Mouse (Mus musculus): ENCODE measurements around the gene N4bp2l2.
A peak's percentile ranks its signal among the peaks of the same experiment; 100 is the strongest.

Gene N4bp2l2

GRCm38 (mm10) chr5:150641440-150641839, 24.5 kb downstream of the N4bp2l2 start:
- no peak for DNase-seq

GRCm38 (mm10) chr5:150629692-150630091, 36.3 kb downstream of the N4bp2l2 start:
- DNase-seq, result no peak

- no peak for DNase-seq
Observed at GRCm38 (mm10) chr5:150629272-150629671, 36.7 kb downstream of the N4bp2l2 start.

GRCm38 (mm10) chr5:150625528-150625927, 40.5 kb downstream of the N4bp2l2 start:
- DNase-seq, result no peak

GRCm38 (mm10) chr5:150622792-150623191, 43.2 kb downstream of the N4bp2l2 start:
- DNase-seq, result no peak

GRCm38 (mm10) chr5:150621592-150621991, 44.4 kb downstream of the N4bp2l2 start:
- no peak for DNase-seq

- no peak for DNase-seq
Observed at GRCm38 (mm10) chr5:150620588-150621135, 45.3 kb downstream of the N4bp2l2 start.

GRCm38 (mm10) chr5:150618599-150619355, 47.2 kb downstream of the N4bp2l2 start:
- DNase-seq, result no peak

- no peak for DNase-seq
Observed at GRCm38 (mm10) chr5:150616731-150617130, 49.3 kb downstream of the N4bp2l2 start.

- DNase-seq, result no peak
Observed at GRCm38 (mm10) chr5:150616216-150616615, 49.8 kb downstream of the N4bp2l2 start.

GRCm38 (mm10) chr5:150614054-150614453, 51.9 kb downstream of the N4bp2l2 start:
- no peak for DNase-seq

GRCm38 (mm10) chr5:150611697-150612096, 54.3 kb downstream of the N4bp2l2 start:
- peak; percentile 43 for DNase-seq

GRCm38 (mm10) chr5:150611136-150611535, 54.8 kb downstream of the N4bp2l2 start:
- DNase-seq, result no peak

- no peak for DNase-seq
Observed at GRCm38 (mm10) chr5:150607631-150608030, 58.4 kb downstream of the N4bp2l2 start.

- DNase-seq, result no peak
Observed at GRCm38 (mm10) chr5:150606131-150606530, 59.9 kb downstream of the N4bp2l2 start.

- DNase-seq, result no peak
Observed at GRCm38 (mm10) chr5:150601441-150602230, 64.3 kb downstream of the N4bp2l2 start.

- DNase-seq, result no peak
Observed at GRCm38 (mm10) chr5:150600554-150601440, 65.2 kb downstream of the N4bp2l2 start.

- DNase-seq, result no peak
Observed at GRCm38 (mm10) chr5:150599301-150600294, 66.4 kb downstream of the N4bp2l2 start.

GRCm38 (mm10) chr5:150598202-150599119, 67.5 kb downstream of the N4bp2l2 start:
- no peak for DNase-seq

- DNase-seq, result no peak
Observed at GRCm38 (mm10) chr5:150597088-150597487, 68.9 kb downstream of the N4bp2l2 start, which contains the start of gene N4bp2l1. Gene N4bp2l1 (minus strand): TSS chr5:150597188.
